Comparison of ENCODE assay signal across 12 mouse cellular contexts in the genomic region with DNA sequence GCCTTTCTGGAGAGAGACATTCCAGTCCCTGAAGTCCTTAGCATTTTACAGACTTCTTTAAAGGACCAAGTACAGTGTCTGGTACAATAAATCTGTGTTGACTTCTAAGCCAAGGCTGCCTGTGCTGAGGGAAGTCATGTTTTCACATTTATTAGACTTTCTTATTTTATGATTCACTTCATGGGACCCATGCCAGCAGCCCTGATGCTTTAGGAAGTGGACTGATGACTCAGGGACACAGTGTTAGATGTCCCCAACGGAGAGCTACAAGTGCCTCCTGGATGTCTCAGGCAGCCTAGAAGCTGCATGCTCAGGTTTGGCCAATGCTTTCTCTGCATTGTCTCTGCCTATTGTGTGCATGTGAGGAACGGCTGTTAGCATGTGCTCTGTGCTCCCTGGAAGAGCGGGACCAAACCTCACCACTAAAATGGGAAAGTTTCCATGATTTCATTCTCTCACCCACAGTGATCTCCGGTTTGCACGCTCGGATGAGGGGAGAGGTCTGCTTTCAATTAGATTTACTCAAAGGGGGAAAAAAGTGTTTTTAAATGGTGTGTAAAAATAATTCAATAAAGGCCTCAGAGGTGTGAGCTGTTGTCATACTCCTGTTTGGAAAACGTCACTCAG.
DNase-seq lines count a peak whose midpoint lies in the region; TF ChIP-seq lines count a peak whose summit lies in the region.
"Had no signal": no experiment of that assay in that cellular context is flagged by ENCODE, and none has a peak within 500 bp of the region (broad histone marks: within the 10 kb centered on the region; RNA-seq: fewer than 3 reads in every experiment).

No protein-coding gene starts in this region.

- no peaks in the 10 kb centered on the region for H3K9me3 ChIP-seq in heart, embryonic 10.5 days
- no peaks in the 10 kb centered on the region for H3K9me3 ChIP-seq in limb, embryonic 10.5 days (replicated peaks)
- H3K9me3 ChIP-seq: lung, embryonic 15.5 days had no signal

- H3K4me1 ChIP-seq in heart, embryonic 10.5 days, result peaks cover 2% of the 10 kb centered on the region
- H3K4me1 ChIP-seq in limb, embryonic 10.5 days, result peaks cover 42% of the 10 kb centered on the region
- H3K4me1 ChIP-seq in thymus, adult 2 months (replicated peaks; ENCODE audit: control insufficient read depth, insufficient read depth, low read length), result no peaks in the 10 kb centered on the region

- 78% methylated on average over 7 of the region's 7 CpGs for WGBS in heart, embryonic 10.5 days
- 45% methylated on average over 7 of the region's 7 CpGs for WGBS in limb, embryonic 10.5 days
- 93% methylated on average over 7 of the region's 7 CpGs for WGBS in thymus, adult 2 months

- TF ChIP-seq CTCF in thymus, adult 2 months (IDR thresholded peaks at IDR 0.05; ENCODE audit: borderline replicate concordance, control insufficient read depth, extremely low read depth, insufficient read depth, low read length, poor library complexity), result no peak
- TF ChIP-seq CTCF in left cerebral cortex, adult 2 months (IDR thresholded peaks at IDR 0.05), result no peak

- no peaks in the 10 kb centered on the region for H3K36me3 ChIP-seq in heart, embryonic 10.5 days
- no peaks in the 10 kb centered on the region for H3K36me3 ChIP-seq in limb, embryonic 10.5 days
- H3K36me3 ChIP-seq in thymus, adult 2 months (ENCODE audit: control insufficient read depth, insufficient read depth, low read length), result no peaks in the 10 kb centered on the region
- H3K36me3 ChIP-seq: lung, embryonic 15.5 days had no signal

- H3K27ac ChIP-seq in heart, embryonic 10.5 days, result no peak overlapping the region
- H3K27ac ChIP-seq in limb, embryonic 10.5 days, result peak overlapping the region; percentile 62; the same call in 1 of the 2 replicates
- H3K27ac ChIP-seq in thymus, adult 2 months (ENCODE audit: control insufficient read depth, insufficient read depth, low read length), result no peak overlapping the region
- H3K27ac ChIP-seq in left cerebral cortex, adult 2 months, result no peak overlapping the region
- H3K27ac ChIP-seq: lung, embryonic 15.5 days had no signal

- H3K4me3 ChIP-seq in heart, embryonic 10.5 days, result no peak overlapping the region
- no peak overlapping the region for H3K4me3 ChIP-seq in limb, embryonic 10.5 days
- H3K4me3 ChIP-seq in thymus, adult 2 months (ENCODE audit: control insufficient read depth, insufficient read depth, low read length), result no peak overlapping the region
- no peak overlapping the region for H3K4me3 ChIP-seq in left cerebral cortex, adult 2 months
- H3K4me3 ChIP-seq: lung, embryonic 15.5 days; myocyte had no signal

- TF ChIP-seq POLR2A in thymus, adult 2 months (IDR thresholded peaks at IDR 0.05; ENCODE audit: control insufficient read depth, extremely low read depth, insufficient read depth, low read length, poor library complexity), result no peak

- peak; percentile 58 to 61 for DNase-seq in heart, adult 18-20 months
- DNase-seq in heart, embryonic 10.5 days (ENCODE audit: low spot score), result no peak
- peak; percentile 44 to 62 for DNase-seq in adrenal gland, adult 18-20 months (ENCODE audit: low spot score in 2 of 2)
- peak; percentile 17 to 18 for DNase-seq in gastrocnemius, adult 8-10 months (ENCODE audit: low spot score in 2 of 2)
- no peak for DNase-seq in limb, embryonic 10.5 days (ENCODE audit: low spot score)
- no peak for DNase-seq in thymus, postnatal 4 days
- DNase-seq in thymus, adult 2 months, result no peak
- no peak for DNase-seq in left cerebral cortex, adult 2 months (ENCODE audit: extremely low spot score in 1 of 2, low spot score in 2 of 2)
- DNase-seq: cerebellum, adult 8-10 months; retina, postnatal 1 day had no signal

- intact Hi-C loops in left cerebral cortex, adult 2 months (cut with DNase I), result no loop called here

- no peaks in the 10 kb centered on the region for H3K27me3 ChIP-seq in heart, embryonic 10.5 days (ENCODE audit: insufficient read depth, poor library complexity, severe bottlenecking)
- peaks cover 16% of the 10 kb centered on the region; the same call in 1 of the 2 replicates for H3K27me3 ChIP-seq in limb, embryonic 10.5 days (ENCODE audit: low read depth, poor library complexity, severe bottlenecking)
- H3K27me3 ChIP-seq in thymus, adult 2 months (ENCODE audit: control insufficient read depth, insufficient read depth, low read length), result no peaks in the 10 kb centered on the region
- H3K27me3 ChIP-seq: lung, embryonic 15.5 days had no signal

Comparison
In these comparisons a context has a peak if more than half of its experiments do, and no peak if none do; other contexts are left out.
1. DNase-seq: peak in heart, adult 18-20 months (2 of 2), adrenal gland, adult 18-20 months (2 of 2) and gastrocnemius, adult 8-10 months (2 of 2); none in heart, embryonic 10.5 days (single experiment), limb, embryonic 10.5 days (single experiment), thymus, postnatal 4 days (single experiment), thymus, adult 2 months (single experiment) and left cerebral cortex, adult 2 months (0 of 2).